Mouse (Mus musculus) T-cell, adult 2 months (primary cell): ENCODE measurements around the gene Gorab.

Experiments used
- DNase-seq: peaks from one replicate; pipeline ENCODE4 v3.0.0; 2022; ENCODE audit warnings: low spot score

Gene Gorab

GRCm38 (mm10) chr1:163403498-163404126 is at the start of gene Gorab:
Gene Gorab, minus strand, starts transcription at chr1:163403669.
- peak; percentile 94 for DNase-seq

DNA sequence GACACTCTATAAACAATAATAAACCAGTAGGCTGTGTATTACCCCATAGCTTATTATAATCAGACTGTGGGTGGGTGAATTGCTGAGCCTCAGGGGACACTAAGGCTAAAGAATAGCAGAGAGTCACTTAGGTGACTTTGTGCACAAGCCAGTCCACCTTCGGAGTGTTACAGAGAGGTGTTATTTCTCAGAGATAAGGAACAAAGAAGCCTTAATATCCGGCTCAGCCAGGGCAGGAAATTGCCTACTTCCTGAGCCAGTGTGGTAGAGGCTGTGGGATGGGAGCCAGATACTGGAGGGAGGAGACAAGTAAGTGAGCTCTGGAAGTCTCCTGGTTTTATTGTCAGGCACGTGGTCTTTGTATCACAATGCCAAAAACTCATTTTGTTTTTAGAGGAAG is 40.4 kb upstream of the Gorab start:
- DNase-seq = no peak

GRCm38 (mm10) chr1:163439002-163439401 is 35.5 kb upstream of the Gorab start:
- DNase-seq = no peak

- no peak for DNase-seq
Measured at GRCm38 (mm10) chr1:163423467-163424014, 20.1 kb upstream of the Gorab start.

DNA sequence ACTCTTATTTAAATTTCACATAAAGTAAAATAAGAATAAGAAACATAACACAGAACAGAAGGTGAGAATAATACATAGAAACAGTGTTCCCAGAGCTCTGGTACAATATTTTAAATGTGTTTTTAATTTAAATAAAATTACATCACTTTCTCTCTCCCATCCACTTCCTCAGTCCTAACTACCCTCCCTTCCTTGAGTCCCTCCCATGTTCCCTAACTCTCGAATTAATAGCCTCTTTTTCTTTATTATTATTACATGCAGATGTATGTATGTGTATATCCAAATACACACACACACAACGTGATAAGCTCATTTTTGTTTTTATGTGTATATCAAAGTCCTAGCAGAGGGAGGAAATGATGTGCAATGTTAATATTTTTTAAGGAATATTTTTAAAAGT is 13.7 kb upstream of the Gorab start:
- DNase-seq = no peak

DNA sequence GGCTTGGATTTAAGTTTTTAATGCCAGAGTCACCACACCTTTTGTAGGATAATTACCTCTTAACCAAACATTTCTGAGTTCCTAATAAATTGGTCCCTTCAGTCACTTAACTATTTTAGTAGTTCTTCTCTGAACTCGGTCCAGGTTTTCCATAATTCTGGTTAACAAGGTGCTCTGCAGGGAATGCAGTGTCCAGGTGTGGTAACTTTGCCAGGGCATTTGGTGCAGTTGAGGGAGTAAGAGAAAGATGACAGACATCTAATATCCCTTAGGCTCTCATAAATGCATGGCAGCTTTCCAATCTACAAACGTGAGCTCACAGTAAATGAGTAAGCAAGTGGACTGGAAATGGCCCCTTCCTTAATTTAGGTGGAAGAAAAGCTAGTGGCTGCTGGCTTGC is 10.7 kb upstream of the Gorab start:
- no peak for DNase-seq

DNA sequence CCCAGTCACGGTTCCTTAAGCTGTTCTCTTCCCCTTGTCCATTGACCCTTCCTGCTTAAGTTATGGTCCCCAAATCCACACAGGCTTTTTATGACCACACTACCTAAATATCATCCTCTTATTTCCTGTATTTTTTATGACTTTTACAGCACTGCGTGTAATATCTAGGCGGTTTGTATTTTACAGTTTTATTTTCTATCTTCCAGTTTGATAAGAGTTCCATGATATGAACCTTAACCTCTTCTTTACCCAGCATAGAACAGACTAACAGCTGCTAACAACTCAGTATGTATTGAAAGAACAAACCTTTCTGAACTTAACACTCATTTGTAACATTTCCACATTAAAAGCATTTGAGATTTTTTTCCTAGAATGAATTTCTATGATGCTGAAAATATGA is 2.7 kb upstream of the Gorab start:
- DNase-seq = no peak

GRCm38 (mm10) chr1:163391321-163391720 is 12.1 kb downstream of the Gorab start:
- no peak for DNase-seq

DNA sequence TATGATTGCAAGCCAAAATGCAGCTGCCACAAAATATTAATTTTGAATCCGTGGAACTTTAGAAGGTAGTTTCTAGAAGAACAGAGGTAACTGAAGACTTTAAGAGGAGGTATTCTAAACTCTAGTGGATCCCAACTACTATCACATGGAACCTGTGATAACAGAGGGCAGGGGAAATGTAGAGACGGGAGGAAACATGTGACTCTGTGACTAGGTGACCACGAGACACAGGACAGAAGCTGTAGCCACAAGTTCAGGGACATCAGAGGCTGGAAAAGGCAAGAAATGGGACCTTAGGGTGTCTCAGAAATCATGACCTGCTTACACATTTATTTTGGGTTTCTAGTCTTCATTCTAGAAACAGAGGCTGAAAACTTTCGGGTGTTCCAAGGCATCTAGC is 13.4 kb downstream of the Gorab start:
- DNase-seq = no peak

GRCm38 (mm10) chr1:163386196-163386595 is 17.3 kb downstream of the Gorab start:
- DNase-seq = no peak

DNA sequence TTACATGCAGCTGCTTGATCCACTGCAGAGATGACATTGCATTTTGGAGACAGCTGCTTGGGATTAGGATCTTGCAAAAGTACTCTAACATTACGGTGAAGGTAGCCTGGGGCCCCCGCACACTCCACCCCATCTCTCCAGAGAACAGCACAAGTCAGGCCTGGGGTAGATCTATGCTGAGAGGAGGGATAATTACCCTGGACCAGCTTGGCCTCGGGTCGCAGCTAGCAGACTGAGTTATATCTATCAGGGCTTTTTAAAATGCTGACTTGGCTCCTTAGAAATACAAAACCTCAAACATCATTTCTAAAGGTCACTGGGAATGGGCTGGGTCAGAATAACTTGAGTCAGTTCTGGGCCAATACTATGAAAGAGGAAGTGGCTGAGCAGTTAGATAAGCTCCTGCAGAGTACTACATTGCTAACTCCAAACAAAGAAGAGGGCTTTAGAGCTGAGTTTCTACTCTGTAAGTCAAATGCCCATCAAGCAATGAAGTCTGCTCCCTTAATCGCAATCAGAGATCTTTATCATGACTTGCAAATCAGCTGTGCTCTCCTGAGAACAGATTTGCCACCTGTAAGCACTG is 19.9 kb downstream of the Gorab start:
- no peak for DNase-seq

- no peak for DNase-seq
Measured at GRCm38 (mm10) chr1:163382048-163382719, 21.3 kb downstream of the Gorab start.

- DNase-seq = no peak
Measured at GRCm38 (mm10) chr1:163380591-163380990, 22.9 kb downstream of the Gorab start.

DNA sequence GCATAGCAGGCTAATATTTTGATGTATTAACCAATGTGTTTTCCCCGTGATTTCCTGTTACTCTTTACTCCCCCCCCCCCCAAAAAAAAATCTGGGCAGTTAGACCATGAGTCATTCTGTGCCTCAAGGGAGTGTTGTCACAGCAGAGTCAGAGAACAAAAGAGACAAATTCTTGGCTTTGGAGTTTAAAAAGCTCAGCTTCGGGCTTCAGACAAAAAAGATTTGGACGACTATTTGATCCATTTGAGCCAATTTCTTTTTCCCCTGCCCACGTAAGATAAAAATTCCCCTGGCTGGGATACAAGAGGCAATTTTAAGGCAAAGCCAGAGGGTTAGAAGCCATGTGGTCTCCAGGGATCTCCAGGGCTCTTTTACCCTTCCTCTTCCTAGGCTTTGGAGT is 23.4 kb downstream of the Gorab start:
- no peak for DNase-seq

DNA sequence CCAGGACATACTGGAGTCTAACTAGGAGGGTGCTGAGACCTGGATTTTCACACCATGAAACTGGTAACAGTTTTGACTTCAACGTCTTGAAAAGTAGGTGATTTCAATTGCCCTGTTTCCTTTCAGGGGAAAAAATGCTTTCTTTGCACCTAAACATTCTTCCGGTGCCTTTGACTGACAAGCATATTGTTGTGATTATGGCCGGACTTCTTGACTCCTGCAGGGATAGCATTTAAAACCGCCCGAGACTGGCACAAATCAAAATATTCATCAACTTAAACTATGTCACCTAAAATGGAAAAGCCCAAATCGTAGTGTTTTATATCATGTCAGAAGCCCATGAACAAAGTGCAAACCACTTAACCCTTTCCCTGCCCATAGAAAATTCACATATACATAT is 25.5 kb downstream of the Gorab start:
- no peak for DNase-seq

- no peak for DNase-seq
Measured at GRCm38 (mm10) chr1:163376818-163377581, 26.5 kb downstream of the Gorab start.

DNA sequence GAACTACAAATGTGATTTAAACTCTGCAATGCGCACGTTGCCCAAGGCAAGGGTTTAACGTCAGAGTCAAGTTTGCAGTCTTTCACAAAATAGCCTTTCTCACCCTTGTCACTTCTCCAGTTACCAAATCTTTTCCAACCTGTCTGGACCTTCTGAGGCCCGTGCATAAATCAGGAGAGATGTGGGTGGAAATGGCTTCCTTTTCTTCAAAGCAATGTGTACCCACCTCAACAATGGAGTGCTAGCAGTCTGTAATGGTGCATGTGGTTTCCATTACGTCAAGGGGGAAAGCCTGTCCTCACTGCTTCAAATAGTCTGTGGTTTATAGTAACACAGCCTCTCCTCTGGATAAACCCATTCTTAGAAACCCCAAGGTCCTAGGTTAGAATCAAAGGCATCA is 29.0 kb downstream of the Gorab start:
- DNase-seq = peak; percentile 2

DNA sequence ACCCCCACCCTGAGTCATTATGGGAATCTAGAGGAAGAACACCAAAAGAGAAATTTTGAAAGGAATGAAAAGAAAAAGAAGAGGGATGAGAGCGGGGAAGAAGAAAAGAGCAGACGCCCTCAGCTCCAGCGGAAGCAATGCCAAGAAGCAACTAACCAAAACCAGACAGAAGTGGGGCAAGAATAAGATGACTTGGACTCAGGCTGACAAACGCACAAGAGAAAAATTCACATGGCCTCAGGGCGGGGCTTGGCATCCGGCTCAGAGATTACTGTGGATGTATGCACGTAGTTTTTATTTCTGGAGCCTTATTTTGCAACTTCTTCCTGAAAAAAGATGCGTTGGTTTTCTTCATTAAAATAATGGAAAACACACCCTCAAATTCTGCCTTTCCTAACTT is 41.3 kb downstream of the Gorab start:
- no peak for DNase-seq

DNA sequence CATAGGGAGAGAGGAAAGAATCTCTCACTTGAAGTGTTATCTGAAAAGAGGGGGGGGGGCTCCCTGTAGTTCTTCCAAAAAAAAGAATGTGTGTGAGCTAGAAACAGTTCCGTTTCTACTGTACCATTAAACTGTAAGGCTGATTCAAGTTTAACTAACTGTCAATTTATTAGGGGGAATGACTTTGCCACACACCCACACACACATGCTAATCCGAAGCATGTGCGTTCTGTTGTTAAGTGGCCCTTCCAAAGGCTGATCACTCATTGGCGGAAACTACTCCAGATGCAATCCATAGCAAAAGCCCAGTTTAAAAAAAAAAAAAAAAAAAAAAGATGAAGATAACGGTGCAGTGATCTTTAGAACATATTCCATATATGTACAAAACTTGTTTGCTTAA is 42.1 kb downstream of the Gorab start:
- no peak for DNase-seq

DNA sequence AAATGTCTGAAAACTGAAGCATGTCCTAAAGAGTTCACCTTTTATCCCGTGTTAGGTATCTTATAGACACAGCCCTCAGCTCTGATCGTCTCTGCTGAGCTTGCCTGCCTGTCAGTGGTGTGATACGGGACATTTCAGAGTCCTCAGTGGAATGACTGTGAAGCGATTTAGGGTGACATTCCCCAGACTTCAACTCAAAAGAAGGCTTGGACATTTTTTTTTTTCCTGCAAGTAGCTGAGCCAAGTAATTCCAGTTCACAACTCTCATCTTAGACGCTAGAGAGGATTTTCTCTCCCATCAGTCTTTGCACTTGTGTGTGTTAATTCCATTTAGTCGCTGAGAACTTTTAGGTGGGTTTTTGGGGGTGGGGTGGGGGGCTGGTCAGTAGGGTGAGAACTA is 42.7 kb downstream of the Gorab start:
- DNase-seq = no peak

DNA sequence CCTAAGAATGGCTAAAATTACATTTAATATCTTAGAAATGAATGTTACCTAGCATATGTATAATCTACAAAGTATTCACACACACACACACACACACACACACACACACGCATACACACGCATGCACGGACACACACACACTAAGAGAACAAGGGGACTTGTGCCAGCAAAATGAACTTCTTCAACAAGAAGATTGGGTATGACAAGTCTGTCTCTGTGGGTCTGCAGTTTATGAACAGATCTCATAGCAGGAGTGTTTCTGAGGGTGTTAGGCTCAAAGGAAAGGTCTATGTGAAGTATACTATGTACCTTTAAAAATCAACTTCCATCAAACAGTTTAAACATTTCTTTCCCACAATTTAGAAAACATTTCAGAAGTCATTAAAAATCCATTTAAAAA is 43.9 kb downstream of the Gorab start:
- DNase-seq = no peak

DNA sequence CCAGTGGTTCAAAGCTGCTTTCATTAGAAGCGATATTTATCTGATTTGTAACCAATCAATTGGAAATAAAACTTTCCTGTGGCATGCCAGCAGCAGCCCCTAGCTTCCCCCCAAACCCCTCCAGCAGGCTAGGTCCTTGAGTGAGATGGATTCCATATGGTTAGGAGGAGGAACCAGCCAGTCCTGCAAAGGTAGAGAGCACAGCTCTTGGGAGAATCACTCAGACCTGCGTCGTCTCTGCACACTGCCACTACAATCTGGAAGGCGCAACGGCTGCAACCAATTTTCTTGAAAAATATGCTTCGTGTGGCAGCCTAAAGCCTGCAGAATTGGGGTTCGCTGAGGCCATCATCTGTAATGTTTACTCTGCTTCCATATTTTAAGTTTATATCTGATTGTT is 45.3 kb downstream of the Gorab start:
- no peak for DNase-seq

DNA sequence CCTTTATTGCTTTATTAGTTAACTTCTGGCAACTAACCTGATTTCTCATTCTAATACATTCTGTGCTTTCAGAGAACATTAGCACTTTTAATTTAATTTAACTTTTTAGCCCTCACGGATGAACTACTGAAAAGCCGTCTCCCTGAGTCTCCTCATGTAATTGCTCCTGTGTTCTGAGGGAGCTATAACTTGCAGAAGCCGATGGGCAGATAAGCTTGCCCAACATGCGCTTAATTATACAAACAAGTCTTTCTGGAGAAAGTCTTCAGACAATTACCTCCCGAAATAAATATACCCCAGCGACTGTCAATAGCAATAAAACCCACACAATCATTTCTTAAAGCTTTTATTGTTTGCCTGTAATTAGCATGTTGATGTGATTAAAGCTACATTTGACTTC is 45.7 kb downstream of the Gorab start:
- DNase-seq = no peak
